Mouse (Mus musculus): ENCODE data around the gene Srprb.

DNA sequence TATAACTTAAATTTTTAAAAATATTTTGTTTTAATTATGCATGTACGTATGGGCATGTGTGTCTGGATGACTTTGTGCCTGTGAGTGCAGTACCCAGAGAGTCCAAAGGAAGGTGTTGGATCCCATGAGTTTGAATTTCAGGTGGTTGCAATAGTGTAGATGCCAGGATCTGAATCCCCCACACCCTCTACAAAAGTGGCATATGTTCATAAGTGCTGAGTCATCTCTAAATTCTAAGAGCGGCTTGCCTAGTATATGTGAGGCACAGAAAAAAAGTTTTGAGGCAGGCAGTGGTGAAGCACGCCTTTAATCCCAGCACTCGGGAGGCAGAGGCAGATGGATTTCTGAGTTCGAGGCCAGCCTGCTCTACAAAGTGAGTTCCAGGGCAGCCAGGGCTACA lies 3.8 kb upstream of the Srprb start:
- TF ChIP-seq TAL1 (IDR thresholded peaks at IDR 0.05; ENCODE audit: low read length) = no peak
- no peak for TF ChIP-seq GATA1 (IDR thresholded peaks at IDR 0.05; ENCODE audit: low read length)
